Mouse (Mus musculus): ENCODE measurements around the gene Calu. TPM values are rescaled to one million over a fixed set of nuclear protein-coding genes. Genes with fewer than 3 reads are reported as not detected.

Gene Calu
- 260 and 285 TPM in 2 replicates for polyA plus RNA-seq (2014; fragmentation: Nextera tagmentation; extraction: Ambion mirVana)

DNA sequence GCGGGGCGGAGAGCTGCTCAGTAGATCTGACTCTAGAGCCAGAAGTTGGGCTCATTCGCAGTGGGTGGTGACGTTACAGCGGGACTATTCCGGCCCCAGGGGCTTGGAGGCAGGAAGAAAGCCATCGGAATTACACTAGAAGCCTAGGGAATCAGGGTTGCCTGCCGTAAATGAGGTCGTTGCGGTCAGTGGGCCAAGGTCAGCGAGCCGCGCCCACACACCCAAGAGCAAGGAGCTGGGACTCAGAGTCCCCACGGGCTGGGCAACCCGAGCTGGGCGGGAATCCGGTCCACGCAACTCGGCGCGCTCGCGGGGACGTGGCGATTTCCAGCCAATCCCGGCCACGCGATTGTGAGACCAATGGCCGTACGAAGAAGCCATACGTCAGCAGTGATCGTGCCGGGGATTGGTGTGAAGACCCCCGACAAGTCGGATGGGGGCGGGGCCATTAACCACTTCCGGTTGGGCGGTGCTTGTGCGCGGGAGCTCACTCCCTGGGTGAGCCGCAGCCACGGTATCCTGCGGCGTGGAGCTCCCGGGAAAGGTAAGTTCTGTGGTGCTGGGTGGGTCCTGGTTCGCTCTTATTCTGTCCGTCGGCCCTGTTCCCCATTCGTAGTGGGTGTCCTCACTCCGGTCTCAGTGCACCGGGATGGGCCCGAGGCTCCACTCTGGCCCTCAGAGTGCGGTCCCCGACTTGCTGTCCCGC lies at the start of gene Calu:
Gene Calu (plus strand): TSS at position 405 of the 706 bp plus-strand sequence.
- Histone ChIP-seq H3K9me3 (ENCODE audit: control insufficient read depth, low read length) (no peaks in the 10 kb centered on the region), H3K9ac (ENCODE audit: low read depth, low read length) (peak within 1 kb of the TSS; percentile 88), H3K4me3 (ENCODE audit: low read depth, low read length) (peak within 1 kb of the TSS; percentile 88), H3K4me2 (replicated peaks; ENCODE audit: low read depth, low read length) (peak within 1 kb of the TSS; percentile 67), H3K4me1 (replicated peaks; ENCODE audit: control insufficient read depth, insufficient read depth, low read length) (no peaks in the 10 kb centered on the region), H3K27ac (ENCODE audit: low read depth, low read length) (peak within 1 kb of the TSS; percentile 3), H3K36me3 (ENCODE audit: control insufficient read depth, insufficient read depth, low read length) (no peaks in the 10 kb centered on the region), H3K27me3 (ENCODE audit: control insufficient read depth, insufficient read depth, low read length) (no peaks in the 10 kb centered on the region)
- 0% methylated on average over 55 of the region's 55 CpGs for WGBS
- ATAC-seq (ENCODE audit: low FRiP score): peak; percentile 100
- peak; percentile 99 for DNase-seq (ENCODE audit: low spot score)

DNA sequence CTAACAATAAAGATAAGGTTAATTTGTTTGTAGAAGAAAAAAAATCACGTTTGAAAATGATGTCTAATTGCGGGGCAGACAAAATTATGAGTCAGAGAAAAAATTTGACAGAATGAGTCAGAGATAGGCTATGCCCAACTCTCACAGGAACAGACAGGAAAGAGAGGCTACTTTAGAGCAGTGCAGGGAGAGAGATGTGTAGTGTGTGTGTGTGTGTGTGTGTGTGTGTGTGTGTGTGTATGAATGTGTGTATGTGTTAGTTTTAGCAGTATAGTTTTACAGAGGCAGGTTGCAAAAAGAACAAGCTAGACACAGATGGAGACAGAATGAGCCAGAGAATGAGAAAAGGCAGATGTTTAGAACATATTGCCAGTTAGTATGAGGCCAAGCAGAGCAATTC lies 48.8 kb upstream of the Calu start:
- DNase-seq (ENCODE audit: low spot score) (no peak), ATAC-seq (ENCODE audit: low FRiP score) (no peak)
- H3K4me1 ChIP-seq (replicated peaks; ENCODE audit: control insufficient read depth, insufficient read depth, low read length): no peaks in the 10 kb centered on the region
- no peak overlapping the region for H3K4me3 ChIP-seq (ENCODE audit: low read depth, low read length)
- H3K9me3 ChIP-seq (ENCODE audit: control insufficient read depth, low read length): no peaks in the 10 kb centered on the region
- H3K27me3 ChIP-seq (ENCODE audit: control insufficient read depth, insufficient read depth, low read length): no peaks in the 10 kb centered on the region
- no peak overlapping the region for H3K9ac ChIP-seq (ENCODE audit: low read depth, low read length)
- H3K4me2 ChIP-seq (replicated peaks; ENCODE audit: low read depth, low read length): no peak overlapping the region
- no peak overlapping the region for H3K27ac ChIP-seq (ENCODE audit: low read depth, low read length)
- H3K36me3 ChIP-seq (ENCODE audit: control insufficient read depth, insufficient read depth, low read length): no peaks in the 10 kb centered on the region
- WGBS: 81% methylated on average over 2 of the region's 2 CpGs

DNA sequence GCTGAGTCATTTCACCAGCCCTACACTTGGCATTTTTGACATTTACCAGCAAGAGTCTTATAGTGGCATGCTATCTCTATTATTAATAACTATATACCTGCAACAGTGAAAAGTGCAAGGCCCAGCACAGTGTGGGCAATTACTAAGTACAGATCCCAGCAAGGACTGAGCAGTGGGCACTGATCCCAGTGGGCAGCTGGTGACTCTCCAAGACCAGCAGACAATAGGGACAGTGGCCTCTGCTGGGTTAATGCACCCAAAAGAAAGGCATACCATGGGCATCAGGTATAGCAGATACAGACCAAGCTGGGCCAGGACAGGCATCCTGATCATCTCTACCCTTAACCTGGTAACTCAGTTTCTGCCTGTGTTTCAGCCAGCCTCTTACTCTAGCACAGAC lies 44.6 kb upstream of the Calu start:
- Histone ChIP-seq H3K27ac (ENCODE audit: low read depth, low read length) (no peak overlapping the region), H3K9ac (ENCODE audit: low read depth, low read length) (no peak overlapping the region), H3K4me1 (replicated peaks; ENCODE audit: control insufficient read depth, insufficient read depth, low read length) (no peaks in the 10 kb centered on the region), H3K36me3 (ENCODE audit: control insufficient read depth, insufficient read depth, low read length) (no peaks in the 10 kb centered on the region), H3K4me2 (replicated peaks; ENCODE audit: low read depth, low read length) (no peak overlapping the region), H3K4me3 (ENCODE audit: low read depth, low read length) (no peak overlapping the region), H3K9me3 (ENCODE audit: control insufficient read depth, low read length) (no peaks in the 10 kb centered on the region), H3K27me3 (ENCODE audit: control insufficient read depth, insufficient read depth, low read length) (no peaks in the 10 kb centered on the region)
- ATAC-seq (ENCODE audit: low FRiP score): no peak
- no peak for DNase-seq (ENCODE audit: low spot score)

- whole genome bisulfite sequencing: 48% methylated on average over 5 of the region's 5 CpGs
- DNase-seq (ENCODE audit: low spot score): no peak
- no peaks in the 10 kb centered on the region for H3K27me3 ChIP-seq (ENCODE audit: control insufficient read depth, insufficient read depth, low read length)
- H3K9ac ChIP-seq (ENCODE audit: low read depth, low read length): no peak overlapping the region
- no peak for ATAC-seq (ENCODE audit: low FRiP score)
- H3K27ac ChIP-seq (ENCODE audit: low read depth, low read length): no peak overlapping the region
- H3K36me3 ChIP-seq (ENCODE audit: control insufficient read depth, insufficient read depth, low read length): no peaks in the 10 kb centered on the region
- H3K9me3 ChIP-seq (ENCODE audit: control insufficient read depth, low read length): no peaks in the 10 kb centered on the region
- H3K4me2 ChIP-seq (replicated peaks; ENCODE audit: low read depth, low read length): no peak overlapping the region
- H3K4me3 ChIP-seq (ENCODE audit: low read depth, low read length): no peak overlapping the region
- no peaks in the 10 kb centered on the region for H3K4me1 ChIP-seq (replicated peaks; ENCODE audit: control insufficient read depth, insufficient read depth, low read length)
Measured at GRCm38 (mm10) chr6:29303726-29304125, 44.1 kb upstream of the Calu start.

- Histone ChIP-seq H3K9ac (ENCODE audit: low read depth, low read length) (no peak overlapping the region), H3K36me3 (ENCODE audit: control insufficient read depth, insufficient read depth, low read length) (no peaks in the 10 kb centered on the region), H3K9me3 (ENCODE audit: control insufficient read depth, low read length) (no peaks in the 10 kb centered on the region), H3K4me3 (ENCODE audit: low read depth, low read length) (no peak overlapping the region), H3K27ac (ENCODE audit: low read depth, low read length) (no peak overlapping the region), H3K4me2 (replicated peaks; ENCODE audit: low read depth, low read length) (no peak overlapping the region), H3K27me3 (ENCODE audit: control insufficient read depth, insufficient read depth, low read length) (no peaks in the 10 kb centered on the region), H3K4me1 (replicated peaks; ENCODE audit: control insufficient read depth, insufficient read depth, low read length) (no peaks in the 10 kb centered on the region)
- DNase-seq (ENCODE audit: low spot score): no peak
- WGBS: 89% methylated on average over 4 of the region's 4 CpGs
- ATAC-seq (ENCODE audit: low FRiP score): no peak
Measured at GRCm38 (mm10) chr6:29305462-29305861, 42.4 kb upstream of the Calu start.

DNA sequence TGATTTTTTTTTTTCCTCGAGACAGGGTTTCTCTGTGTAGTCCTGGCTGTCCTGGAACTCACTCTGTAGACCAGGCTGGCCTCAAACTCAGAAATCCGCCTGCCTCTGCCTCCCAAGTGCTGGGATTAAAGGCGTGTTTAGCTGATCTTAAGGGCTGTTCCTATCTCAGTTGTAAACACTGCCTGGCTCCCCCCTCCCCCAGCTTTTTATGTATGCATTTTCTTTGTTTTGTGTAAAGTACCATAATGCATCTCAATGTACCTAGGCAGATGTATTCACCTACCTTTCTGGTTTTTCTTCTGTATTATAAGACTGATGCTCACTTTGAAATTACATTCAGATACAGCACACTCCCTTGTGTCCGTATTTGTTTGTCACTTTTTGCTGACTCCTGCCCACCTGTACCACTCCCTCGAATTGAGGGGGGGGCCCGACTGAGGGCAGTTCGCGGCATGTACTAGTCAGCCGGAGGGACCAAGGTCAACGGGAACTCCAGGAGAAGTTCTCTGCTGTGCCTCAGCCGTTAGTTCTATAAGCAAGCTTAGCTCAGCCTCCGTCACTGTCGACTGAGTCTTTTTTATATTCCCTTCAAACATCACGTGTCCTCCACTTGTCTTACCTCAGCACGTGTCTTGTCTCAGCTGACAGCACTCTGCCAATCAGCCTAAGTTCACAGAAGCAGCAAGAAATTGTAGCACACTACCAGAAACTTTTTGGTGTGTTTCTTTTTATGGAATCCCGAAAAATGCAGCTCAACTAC lies 38.8 kb upstream of the Calu start:
- H3K9me3 ChIP-seq (ENCODE audit: control insufficient read depth, low read length): no peaks in the 10 kb centered on the region
- H3K27ac ChIP-seq (ENCODE audit: low read depth, low read length): no peak overlapping the region
- WGBS: 89% methylated on average over 16 of the region's 16 CpGs
- H3K4me2 ChIP-seq (replicated peaks; ENCODE audit: low read depth, low read length): no peak overlapping the region
- ATAC-seq (ENCODE audit: low FRiP score) (no peak), DNase-seq (ENCODE audit: low spot score) (no peak)
- H3K27me3 ChIP-seq (ENCODE audit: control insufficient read depth, insufficient read depth, low read length): no peaks in the 10 kb centered on the region
- H3K9ac ChIP-seq (ENCODE audit: low read depth, low read length): no peak overlapping the region
- no peaks in the 10 kb centered on the region for H3K4me1 ChIP-seq (replicated peaks; ENCODE audit: control insufficient read depth, insufficient read depth, low read length)
- no peaks in the 10 kb centered on the region for H3K36me3 ChIP-seq (ENCODE audit: control insufficient read depth, insufficient read depth, low read length)
- H3K4me3 ChIP-seq (ENCODE audit: low read depth, low read length): no peak overlapping the region

- 60% methylated on average over 14 of the region's 14 CpGs for WGBS
- Histone ChIP-seq H3K27me3 (ENCODE audit: control insufficient read depth, insufficient read depth, low read length) (no peaks in the 10 kb centered on the region), H3K9me3 (ENCODE audit: control insufficient read depth, low read length) (no peaks in the 10 kb centered on the region), H3K36me3 (ENCODE audit: control insufficient read depth, insufficient read depth, low read length) (no peaks in the 10 kb centered on the region), H3K4me2 (replicated peaks; ENCODE audit: low read depth, low read length) (no peak overlapping the region), H3K4me3 (ENCODE audit: low read depth, low read length) (no peak overlapping the region), H3K27ac (ENCODE audit: low read depth, low read length) (no peak overlapping the region), H3K4me1 (replicated peaks; ENCODE audit: control insufficient read depth, insufficient read depth, low read length) (no peaks in the 10 kb centered on the region), H3K9ac (ENCODE audit: low read depth, low read length) (no peak overlapping the region)
- ATAC-seq (ENCODE audit: low FRiP score) (no peak), DNase-seq (ENCODE audit: low spot score) (no peak)
Measured at GRCm38 (mm10) chr6:29313690-29314202, 34.1 kb upstream of the Calu start.

- H3K9ac ChIP-seq (ENCODE audit: low read depth, low read length): no peak overlapping the region
- H3K36me3 ChIP-seq (ENCODE audit: control insufficient read depth, insufficient read depth, low read length): no peaks in the 10 kb centered on the region
- no peak overlapping the region for H3K27ac ChIP-seq (ENCODE audit: low read depth, low read length)
- 83% methylated on average over 2 of the region's 2 CpGs for WGBS
- no peak overlapping the region for H3K4me2 ChIP-seq (replicated peaks; ENCODE audit: low read depth, low read length)
- no peak overlapping the region for H3K4me3 ChIP-seq (ENCODE audit: low read depth, low read length)
- H3K4me1 ChIP-seq (replicated peaks; ENCODE audit: control insufficient read depth, insufficient read depth, low read length): no peaks in the 10 kb centered on the region
- ATAC-seq (ENCODE audit: low FRiP score) (no peak), DNase-seq (ENCODE audit: low spot score) (no peak)
- H3K27me3 ChIP-seq (ENCODE audit: control insufficient read depth, insufficient read depth, low read length): no peaks in the 10 kb centered on the region
- no peaks in the 10 kb centered on the region for H3K9me3 ChIP-seq (ENCODE audit: control insufficient read depth, low read length)
Measured at GRCm38 (mm10) chr6:29317286-29317685, 30.6 kb upstream of the Calu start.

DNA sequence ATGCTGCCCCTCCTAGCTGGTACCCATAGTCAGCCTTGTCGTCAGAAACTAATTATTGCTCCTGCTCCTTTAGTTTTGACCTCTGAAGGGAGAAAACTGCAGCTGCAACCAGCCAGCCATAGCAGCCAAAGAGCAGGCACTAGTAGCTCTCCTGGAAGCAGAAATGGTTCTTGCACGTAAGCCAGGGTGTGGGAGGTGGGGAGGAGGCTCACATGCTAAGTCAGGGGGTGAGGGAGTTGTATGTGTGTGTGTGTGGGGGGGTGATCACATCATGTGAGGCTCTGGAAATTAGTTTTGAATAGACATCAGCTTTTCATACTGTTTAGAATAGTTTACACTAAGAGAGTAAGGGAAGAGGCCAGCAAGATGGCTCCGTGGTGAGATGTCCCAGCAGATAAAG lies 29.9 kb upstream of the Calu start:
- H3K27me3 ChIP-seq (ENCODE audit: control insufficient read depth, insufficient read depth, low read length): no peaks in the 10 kb centered on the region
- no peak overlapping the region for H3K27ac ChIP-seq (ENCODE audit: low read depth, low read length)
- ATAC-seq (ENCODE audit: low FRiP score) (no peak), DNase-seq (ENCODE audit: low spot score) (no peak)
- H3K4me3 ChIP-seq (ENCODE audit: low read depth, low read length): no peak overlapping the region
- no peak overlapping the region for H3K4me2 ChIP-seq (replicated peaks; ENCODE audit: low read depth, low read length)
- no peaks in the 10 kb centered on the region for H3K9me3 ChIP-seq (ENCODE audit: control insufficient read depth, low read length)
- 76% methylated on average over 3 of the region's 3 CpGs for WGBS
- H3K4me1 ChIP-seq (replicated peaks; ENCODE audit: control insufficient read depth, insufficient read depth, low read length): no peaks in the 10 kb centered on the region
- H3K9ac ChIP-seq (ENCODE audit: low read depth, low read length): no peak overlapping the region
- H3K36me3 ChIP-seq (ENCODE audit: control insufficient read depth, insufficient read depth, low read length): no peaks in the 10 kb centered on the region

All from hindbrain, embryonic 11.5 days (tissue).